In the genomic region with DNA sequence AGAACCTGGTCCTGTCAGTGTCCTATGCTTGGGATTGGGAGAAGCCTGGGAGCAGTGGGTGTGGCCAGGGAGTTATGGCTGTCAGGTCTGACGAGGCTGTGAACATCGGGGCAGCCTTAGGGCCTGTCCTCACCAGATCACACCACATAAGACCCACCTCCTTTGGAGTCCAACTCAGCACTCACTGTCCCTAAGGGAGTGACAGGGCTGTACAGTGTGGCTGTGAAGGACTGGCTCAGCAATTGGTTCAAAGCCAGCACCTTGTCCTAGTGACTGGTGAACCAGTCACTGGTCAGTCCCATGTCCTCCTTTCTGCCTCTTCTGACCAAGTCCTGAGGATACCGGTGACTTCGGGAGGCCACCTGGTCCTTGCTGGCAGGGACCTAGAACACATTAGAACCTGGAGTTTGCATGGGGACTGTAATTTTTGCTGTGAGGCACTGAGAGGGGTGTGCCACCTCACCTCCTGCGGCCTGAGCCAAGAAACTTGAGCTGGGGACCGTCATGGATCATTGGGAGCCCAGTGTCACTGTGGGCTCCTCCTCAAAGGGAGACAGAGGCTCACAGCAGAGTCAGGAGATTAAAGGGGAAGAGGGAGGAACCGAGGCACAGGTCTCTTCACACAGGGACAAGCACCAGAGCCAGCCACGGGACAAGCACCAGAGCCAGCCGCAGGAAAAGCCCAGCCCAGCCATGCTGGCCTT, we compare ENCODE assay signal across 8 mouse cellular contexts. TPM values are rescaled to one million over a fixed set of nuclear protein-coding genes. Genes with fewer than 3 reads are reported as not detected.
A peak's percentile ranks its signal among the peaks of the same experiment; 100 is the strongest.
DNase-seq lines count a peak whose midpoint lies in the region; ATAC-seq and TF ChIP-seq lines count a peak whose summit lies in the region.

No protein-coding gene starts in this region.

- H3K36me3 ChIP-seq in intestine, postnatal 0 days (ENCODE audit: control insufficient read depth, insufficient read depth) = no peaks in the 10 kb centered on the region
- no peaks in the 10 kb centered on the region for H3K36me3 ChIP-seq in stomach, embryonic 16.5 days (ENCODE audit: control insufficient read depth, insufficient read depth, low read length)

- peak; percentile 73 for DNase-seq in gastrocnemius, adult 2 months
- no peak for DNase-seq in gastrocnemius, postnatal 10 days
- peak; percentile 1 for DNase-seq in thymus, postnatal 0 days (ENCODE audit: low spot score)
- DNase-seq in thymus, adult 18-20 months = no peak
- DNase-seq in T-cell, adult 2 months (ENCODE audit: low spot score) = no peak

- H3K27ac ChIP-seq in gastrocnemius, adult 2 months = peak overlapping the region; percentile 99
- peak overlapping the region; percentile 96 for H3K27ac ChIP-seq in intestine, postnatal 0 days (ENCODE audit: low read depth, low read length)
- H3K27ac ChIP-seq in stomach, embryonic 16.5 days (ENCODE audit: low read length) = peak overlapping the region; percentile 100

- H3K9me3 ChIP-seq in intestine, postnatal 0 days (ENCODE audit: control insufficient read depth) = no peaks in the 10 kb centered on the region
- H3K9me3 ChIP-seq in stomach, embryonic 16.5 days (replicated peaks; ENCODE audit: control insufficient read depth, low read length) = no peaks in the 10 kb centered on the region

- WGBS in intestine, postnatal 0 days = 55% methylated on average over 9 of the region's 9 CpGs
- WGBS in stomach, embryonic 16.5 days = 63% methylated on average over 9 of the region's 9 CpGs

- no peak overlapping the region for H3K9ac ChIP-seq in intestine, postnatal 0 days (ENCODE audit: low read depth, low read length)
- H3K9ac ChIP-seq in stomach, embryonic 16.5 days (ENCODE audit: low read length) = peak overlapping the region; percentile 1; the same call in 1 of the 2 replicates

- intact Hi-C loops in gastrocnemius, adult 2 months (cut with DNase I) = loop anchor here (2.0 to 5.0 kb wide), 2 partner anchors 21 to 417 kb away; partner anchors contain the start of genes Dazap1, Gamt and Mob3a

- peak overlapping the region; percentile 11; the same call in 1 of the 2 replicates for H3K4me3 ChIP-seq in gastrocnemius, adult 2 months
- H3K4me3 ChIP-seq in intestine, postnatal 0 days (ENCODE audit: low read depth, low read length) = no peak overlapping the region
- H3K4me3 ChIP-seq in stomach, embryonic 16.5 days (replicated peaks; ENCODE audit: low read length) = no peak overlapping the region

- no peak overlapping the region for H3K4me2 ChIP-seq in intestine, postnatal 0 days (replicated peaks; ENCODE audit: low read depth)
- no peak overlapping the region for H3K4me2 ChIP-seq in stomach, embryonic 16.5 days (ENCODE audit: low read depth, low read length)

- H3K4me1 ChIP-seq in intestine, postnatal 0 days (replicated peaks; ENCODE audit: control insufficient read depth, insufficient read depth, low read length) = peaks cover 12% of the 10 kb centered on the region
- peaks cover 33% of the 10 kb centered on the region for H3K4me1 ChIP-seq in stomach, embryonic 16.5 days (ENCODE audit: control insufficient read depth, insufficient read depth, low read length)

- no peaks in the 10 kb centered on the region for H3K27me3 ChIP-seq in intestine, postnatal 0 days (replicated peaks; ENCODE audit: control insufficient read depth, insufficient read depth, low read length)
- H3K27me3 ChIP-seq in stomach, embryonic 16.5 days (ENCODE audit: control insufficient read depth, insufficient read depth, low read length) = no peaks in the 10 kb centered on the region

- ATAC-seq in intestine, postnatal 0 days = no peak
- ATAC-seq in stomach, embryonic 16.5 days (ENCODE audit: insufficient read depth, low FRiP score) = no peak
- no peak for ATAC-seq in frontal cortex, adult (ENCODE audit: low TSS enrichment)

- TF ChIP-seq CTCF in gastrocnemius, adult 2 months (IDR thresholded peaks at IDR 0.05) = no peak
- no peak for TF ChIP-seq CTCF in intestine, postnatal 0 days (IDR thresholded peaks at IDR 0.05; ENCODE audit: low read depth)

RNA-seq across cellular contexts. Expression of gene Mknk2, which starts 1.8 kb away (rescaled TPM):
- total RNA-seq in gastrocnemius, adult 2 months (2021) = 100 to 1,000 TPM; 253 TPM
- 100 to 1,000 TPM; 142 to 160 TPM for total RNA-seq in gastrocnemius, postnatal 10 days (2021)
- 119 and 125 TPM in 2 replicates for polyA plus RNA-seq in thymus, postnatal 0 days (2015; fragmentation: Nextera tagmentation; extraction: Ambion mirVana)
- polyA plus RNA-seq in intestine, postnatal 0 days (2015; fragmentation: Nextera tagmentation; extraction: Ambion mirVana) = 38.4 and 38.6 TPM in 2 replicates
- polyA plus RNA-seq in stomach, embryonic 16.5 days (2015; fragmentation: Nextera tagmentation; extraction: Ambion mirVana) = 42.8 and 45.1 TPM in 2 replicates

RNA-seq across cellular contexts. Expression of gene Mob3a, which starts 22.1 kb away (rescaled TPM):
- 1 to 10 TPM; 4.9 to 5.5 TPM for total RNA-seq in gastrocnemius, adult 2 months (2021)
- total RNA-seq in gastrocnemius, postnatal 10 days (2021) = 10 to 100 TPM in 1 of 2 experiments, 1 to 10 TPM in 1; 8.6 to 13.1 TPM
- 107 and 114 TPM in 2 replicates for polyA plus RNA-seq in thymus, postnatal 0 days (2015; fragmentation: Nextera tagmentation; extraction: Ambion mirVana)
- polyA plus RNA-seq in intestine, postnatal 0 days (2015; fragmentation: Nextera tagmentation; extraction: Ambion mirVana) = 14.4 and 15.4 TPM in 2 replicates
- 51.6 and 57.5 TPM in 2 replicates for polyA plus RNA-seq in stomach, embryonic 16.5 days (2015; fragmentation: Nextera tagmentation; extraction: Ambion mirVana)

RNA-seq across cellular contexts. Expression of gene Izumo4, which starts 22.3 kb away (rescaled TPM):
- 1 to 10 TPM; 2.6 to 3.0 TPM for total RNA-seq in gastrocnemius, adult 2 months (2021)
- total RNA-seq in gastrocnemius, postnatal 10 days (2021) = 1 to 10 TPM; 4.3 to 6.1 TPM
- 17.8 and 20.1 TPM in 2 replicates for polyA plus RNA-seq in thymus, postnatal 0 days (2015; fragmentation: Nextera tagmentation; extraction: Ambion mirVana)
- 12.2 and 14.4 TPM in 2 replicates for polyA plus RNA-seq in intestine, postnatal 0 days (2015; fragmentation: Nextera tagmentation; extraction: Ambion mirVana)
- polyA plus RNA-seq in stomach, embryonic 16.5 days (2015; fragmentation: Nextera tagmentation; extraction: Ambion mirVana) = 25.5 and 28.7 TPM in 2 replicates

RNA-seq across cellular contexts. Expression of gene Btbd2, which starts 22.8 kb away (rescaled TPM):
- total RNA-seq in gastrocnemius, adult 2 months (2021) = 10 to 100 TPM; 34.7 to 40.0 TPM
- 10 to 100 TPM; 39.9 to 40.3 TPM for total RNA-seq in gastrocnemius, postnatal 10 days (2021)
- polyA plus RNA-seq in thymus, postnatal 0 days (2015; fragmentation: Nextera tagmentation; extraction: Ambion mirVana) = 31.6 and 31.9 TPM in 2 replicates
- 21.5 and 23.5 TPM in 2 replicates for polyA plus RNA-seq in intestine, postnatal 0 days (2015; fragmentation: Nextera tagmentation; extraction: Ambion mirVana)
- 11.5 and 12.7 TPM in 2 replicates for polyA plus RNA-seq in stomach, embryonic 16.5 days (2015; fragmentation: Nextera tagmentation; extraction: Ambion mirVana)

RNA-seq across cellular contexts. Expression of gene Csnk1g2, which starts 57.1 kb away (rescaled TPM):
- 100 to 1,000 TPM; 101 to 105 TPM for total RNA-seq in gastrocnemius, adult 2 months (2021)
- total RNA-seq in gastrocnemius, postnatal 10 days (2021) = 100 to 1,000 TPM; 121 to 141 TPM
- polyA plus RNA-seq in thymus, postnatal 0 days (2015; fragmentation: Nextera tagmentation; extraction: Ambion mirVana) = 153 and 160 TPM in 2 replicates
- 97.5 and 99.2 TPM in 2 replicates for polyA plus RNA-seq in intestine, postnatal 0 days (2015; fragmentation: Nextera tagmentation; extraction: Ambion mirVana)
- polyA plus RNA-seq in stomach, embryonic 16.5 days (2015; fragmentation: Nextera tagmentation; extraction: Ambion mirVana) = 18.1 TPM in 2 replicates

Comparison
In these comparisons a context has a peak if more than half of its experiments do, and no peak if none do; other contexts are left out.
1. DNase-seq: peak in gastrocnemius, adult 2 months (single experiment) and thymus, postnatal 0 days (single experiment); none in gastrocnemius, postnatal 10 days (single experiment), thymus, adult 18-20 months (0 of 2) and T-cell, adult 2 months (single experiment).
2. Peak in every context shown above with its lines, with median percentiles within 50 percentile points of each other: H3K27ac ChIP-seq.